Mouse (Mus musculus): Measurements from ENCODE around the gene Smarcd1. TPM values are rescaled to one million over a fixed set of nuclear protein-coding genes. Genes with fewer than 3 reads are reported as not detected.
"Not testable (repeated sequence)": the region's sequence is repeated elsewhere in the genome, so short reads cannot be mapped to it uniquely, and the experiment has no call there.

Gene Smarcd1
- total RNA-seq, 1 experiment from 2014 or later: 24.4 TPM

DNA sequence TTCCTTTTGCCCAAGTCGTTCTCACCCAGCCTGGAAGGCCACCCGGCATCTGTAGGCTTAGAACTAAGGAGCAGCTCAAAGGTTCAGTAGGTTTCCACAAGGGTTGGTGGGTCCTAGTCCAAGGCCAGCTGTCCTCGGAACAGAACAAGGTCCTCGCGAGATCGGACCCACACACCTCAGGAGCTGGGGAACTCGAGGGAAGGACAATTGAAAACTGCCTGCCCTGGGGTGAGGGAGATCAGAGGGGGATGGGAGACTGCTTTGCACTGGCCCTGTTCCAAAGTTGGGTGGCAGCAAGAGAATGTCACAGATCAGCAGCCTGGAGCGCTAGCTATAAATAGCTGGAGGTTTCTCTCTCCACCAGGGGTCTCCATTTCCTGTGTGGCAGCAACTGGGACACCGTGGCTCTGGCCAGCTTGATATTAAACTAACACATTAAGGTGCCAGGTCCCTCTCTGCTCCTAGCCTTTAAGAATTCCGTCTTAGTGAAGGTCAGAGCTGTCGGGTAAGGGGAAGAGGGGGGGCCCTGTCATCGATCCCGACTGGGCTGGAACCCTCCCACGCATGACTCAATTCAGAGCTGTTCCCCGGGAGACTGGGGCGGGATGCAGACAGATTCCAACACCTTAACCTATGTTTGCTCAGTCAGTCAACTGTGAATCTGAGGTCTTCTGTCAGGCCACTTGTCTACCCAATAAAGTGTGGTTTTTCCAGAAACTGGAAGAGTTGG lies 22.5 kb downstream of the Smarcd1 start:
- 0 out of 2 replicates have a peak, but pooled peaks have one; percentile 0 for ATAC-seq (replicated peaks; ENCODE audit: insufficient number of reproducible peaks, low FRiP score, low TSS enrichment, poor library complexity, severe bottlenecking)

- ATAC-seq (replicated peaks; ENCODE audit: insufficient number of reproducible peaks, low FRiP score, low TSS enrichment, poor library complexity, severe bottlenecking): peak; percentile 81
These were observed 23.6 kb downstream of the Smarcd1 start, which contains the start of gene Cox14 for GRCm38 (mm10) chr15:99725341-99726155. Gene Cox14 (plus strand): TSS chr15:99725618.

GRCm38 (mm10) chr15:99726549-99726948 lies 24.6 kb downstream of the Smarcd1 start:
- no peak for ATAC-seq (replicated peaks; ENCODE audit: insufficient number of reproducible peaks, low FRiP score, low TSS enrichment, poor library complexity, severe bottlenecking)

DNA sequence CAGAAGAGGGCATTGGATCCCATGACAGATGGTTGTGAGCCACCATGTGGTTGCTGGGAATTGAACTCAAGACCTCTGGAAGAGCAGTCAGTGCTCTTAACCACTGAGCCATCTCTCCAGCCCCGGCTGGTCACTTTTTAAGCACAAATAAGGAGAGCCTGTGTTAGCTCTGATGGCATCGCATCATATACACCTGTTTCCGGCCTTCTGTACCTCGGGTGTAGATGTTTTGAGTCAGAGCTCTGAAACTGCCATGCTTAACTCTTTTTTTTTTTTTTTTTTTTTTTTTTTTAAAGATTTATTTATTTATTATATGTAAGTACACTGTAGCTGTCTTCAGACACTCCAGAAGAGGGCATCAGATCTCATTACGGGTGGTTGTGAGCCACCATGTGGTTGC lies 25.1 kb downstream of the Smarcd1 start:
- ATAC-seq (replicated peaks; ENCODE audit: insufficient number of reproducible peaks, low FRiP score, low TSS enrichment, poor library complexity, severe bottlenecking): not testable (repeated sequence)

GRCm38 (mm10) chr15:99727525-99727924 lies 25.6 kb downstream of the Smarcd1 start:
- no peak for ATAC-seq (replicated peaks; ENCODE audit: insufficient number of reproducible peaks, low FRiP score, low TSS enrichment, poor library complexity, severe bottlenecking)

DNA sequence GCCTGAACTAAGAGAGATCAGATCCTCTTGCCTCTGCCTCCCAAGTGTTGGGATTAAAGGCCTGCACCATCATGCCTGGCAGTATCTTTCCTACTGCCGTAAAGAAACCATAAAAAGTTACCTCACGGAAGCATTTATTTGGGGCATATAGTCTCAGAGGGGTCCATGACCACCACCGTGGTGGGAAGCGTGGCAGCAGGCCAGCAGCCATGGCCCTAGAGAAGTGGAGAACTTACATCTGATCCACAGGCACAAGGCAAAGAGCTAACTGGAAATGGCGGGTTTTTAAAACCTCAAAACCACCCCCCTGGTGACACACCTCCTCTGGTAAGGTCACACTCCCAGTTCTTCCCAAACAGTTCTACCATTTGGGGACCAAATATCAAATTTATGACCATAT lies 26.3 kb downstream of the Smarcd1 start:
- ATAC-seq (replicated peaks; ENCODE audit: insufficient number of reproducible peaks, low FRiP score, low TSS enrichment, poor library complexity, severe bottlenecking): no peak

- ATAC-seq (replicated peaks; ENCODE audit: insufficient number of reproducible peaks, low FRiP score, low TSS enrichment, poor library complexity, severe bottlenecking): no peak
These were observed 27.3 kb downstream of the Smarcd1 start for GRCm38 (mm10) chr15:99729056-99729783.

GRCm38 (mm10) chr15:99731167-99731566 lies 29.2 kb downstream of the Smarcd1 start:
- no peak for ATAC-seq (replicated peaks; ENCODE audit: insufficient number of reproducible peaks, low FRiP score, low TSS enrichment, poor library complexity, severe bottlenecking)

DNA sequence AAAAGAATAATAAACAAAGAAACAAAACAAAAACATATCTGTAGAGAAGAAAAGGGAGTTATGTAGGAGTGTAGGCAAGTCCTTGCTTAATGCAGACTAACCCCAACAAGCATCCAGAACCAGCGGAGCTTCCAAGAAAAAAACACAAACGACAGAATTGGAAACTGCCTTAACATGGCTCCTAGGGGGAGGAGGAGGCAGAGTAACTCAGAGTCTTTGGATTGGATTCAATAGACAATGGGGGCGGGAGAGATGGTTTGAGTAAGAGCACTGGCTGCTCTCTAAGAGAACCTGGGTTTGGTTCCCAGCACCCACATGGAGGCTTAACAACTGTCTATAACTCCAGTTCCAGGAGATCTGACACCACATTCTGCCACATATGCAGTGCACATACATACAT lies 29.7 kb downstream of the Smarcd1 start:
- no peak for ATAC-seq (replicated peaks; ENCODE audit: insufficient number of reproducible peaks, low FRiP score, low TSS enrichment, poor library complexity, severe bottlenecking)

DNA sequence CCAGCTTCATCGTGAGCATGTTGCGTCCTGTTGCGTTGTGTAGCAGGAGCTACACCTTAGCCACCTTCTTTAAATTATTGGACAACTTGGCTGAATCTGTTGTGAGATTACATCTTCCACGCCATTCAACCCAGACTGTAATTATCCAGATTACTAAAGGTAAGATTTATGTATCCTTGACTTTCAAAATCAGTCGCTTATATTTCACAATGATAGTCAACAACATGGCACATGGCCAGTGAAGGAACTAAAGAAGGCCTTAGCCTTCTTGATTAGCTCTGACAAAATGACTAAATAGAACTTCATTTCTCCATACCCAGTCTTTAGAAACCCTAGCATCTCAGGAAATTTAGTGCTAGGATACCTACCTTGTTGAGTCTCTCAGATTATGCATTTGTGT lies 31.3 kb downstream of the Smarcd1 start:
- no peak for ATAC-seq (replicated peaks; ENCODE audit: insufficient number of reproducible peaks, low FRiP score, low TSS enrichment, poor library complexity, severe bottlenecking)

DNA sequence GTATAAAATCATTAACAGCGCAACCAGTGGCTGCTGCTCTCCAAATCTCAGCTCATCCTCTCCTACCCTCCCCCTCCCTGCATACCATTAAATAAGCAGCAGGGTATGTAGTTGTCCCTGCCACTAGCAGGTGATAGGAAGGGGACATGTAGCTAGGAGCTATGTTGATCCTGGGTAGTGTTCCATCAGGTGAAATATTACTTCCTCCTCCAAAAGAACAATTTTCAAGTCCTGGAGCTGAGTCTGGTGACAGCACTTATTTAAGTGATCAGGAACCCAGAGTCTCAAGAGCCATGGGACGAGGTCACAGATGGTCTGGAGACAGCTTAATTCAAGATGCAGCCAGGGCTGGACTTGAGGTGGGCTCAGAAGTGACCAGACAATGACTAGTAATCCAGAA lies 33.7 kb downstream of the Smarcd1 start:
- ATAC-seq (replicated peaks; ENCODE audit: insufficient number of reproducible peaks, low FRiP score, low TSS enrichment, poor library complexity, severe bottlenecking): no peak

GRCm38 (mm10) chr15:99736675-99737074 lies 34.7 kb downstream of the Smarcd1 start:
- no peak for ATAC-seq (replicated peaks; ENCODE audit: insufficient number of reproducible peaks, low FRiP score, low TSS enrichment, poor library complexity, severe bottlenecking)

GRCm38 (mm10) chr15:99740229-99740628 lies 38.3 kb downstream of the Smarcd1 start:
- ATAC-seq (replicated peaks; ENCODE audit: insufficient number of reproducible peaks, low FRiP score, low TSS enrichment, poor library complexity, severe bottlenecking): no peak

GRCm38 (mm10) chr15:99754204-99754603 lies 52.3 kb downstream of the Smarcd1 start:
- no peak for ATAC-seq (replicated peaks; ENCODE audit: insufficient number of reproducible peaks, low FRiP score, low TSS enrichment, poor library complexity, severe bottlenecking)

Other genes with a start within 250 kb of the Smarcd1 start
- gene Nckap5l, start 244.4 kb upstream of the Smarcd1 start, total RNA-seq (2017): 1.2 to 3.4 TPM (median 1.2 TPM) in 3 replicates
- 6.8 to 12.5 TPM (median 7.3 TPM) in 3 replicates for gene Bcdin3d, start 227.4 kb upstream of the Smarcd1 start, total RNA-seq (2017)
- 0.11 TPM in 1 of 3 replicates, not detected in the others for gene Faim2, start 174.0 kb upstream of the Smarcd1 start, total RNA-seq (2017)
- not detected in 3 replicates for gene Aqp2, start 123.1 kb upstream of the Smarcd1 start, total RNA-seq (2017)
- gene Aqp5, start 111.3 kb upstream of the Smarcd1 start, total RNA-seq (2017): not detected in 3 replicates
- gene Aqp6, start 100.7 kb upstream of the Smarcd1 start, total RNA-seq (2017): not detected in 3 replicates
- gene Racgap1, start 50.5 kb upstream of the Smarcd1 start, total RNA-seq (2017): 16.4 to 36.9 TPM (median 17.8 TPM) in 3 replicates
- gene Asic1, start 31.8 kb upstream of the Smarcd1 start, total RNA-seq (2017): not detected in 3 replicates
- gene Gm17349, start 3.4 kb downstream of the Smarcd1 start, total RNA-seq (2017): 11.3 TPM in 1 of 3 replicates, not detected in the others
- gene Gpd1, start 15.4 kb downstream of the Smarcd1 start, total RNA-seq (2017): 0.75 to 3.8 TPM in 2 of 3 replicates, not detected in the other
- gene Cox14, start 23.5 kb downstream of the Smarcd1 start, total RNA-seq (2017): 33.2 to 55.3 TPM (median 34.4 TPM) in 3 replicates
- gene Cers5, start 70.8 kb downstream of the Smarcd1 start, total RNA-seq (2017): 56.2 to 67.9 TPM (median 57.5 TPM) in 3 replicates
- gene Lima1, start 173.3 kb downstream of the Smarcd1 start, total RNA-seq (2017): 21.8 to 31.4 TPM (median 27.4 TPM) in 3 replicates